Mouse (Mus musculus): ENCODE data around the gene B3gnt2. TPM values are rescaled to one million over a fixed set of nuclear protein-coding genes. Genes with fewer than 3 reads are reported as not detected.

The B3gnt2 gene
- polyA plus RNA-seq, 1 experiment from 2014 or later, result 2.0 TPM

DNA sequence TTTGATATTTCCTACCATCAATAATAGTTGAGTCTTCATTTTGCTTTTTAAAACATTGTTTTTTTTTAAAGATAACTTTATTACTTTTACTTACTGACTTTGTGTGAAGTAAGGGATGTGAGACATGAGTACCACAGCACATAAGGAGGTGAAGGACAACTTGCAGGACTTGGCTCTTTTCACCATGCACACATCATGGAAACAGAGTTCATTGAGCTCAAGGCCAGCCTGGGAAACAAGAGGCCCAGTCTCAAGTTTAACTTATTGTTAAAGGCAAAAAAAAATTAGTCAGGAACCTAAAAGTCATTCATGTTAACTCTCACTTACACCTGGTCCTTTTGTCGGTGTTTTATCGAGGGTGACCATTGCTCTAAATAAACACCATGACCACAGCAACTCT, 137.7 kb downstream of the B3gnt2 start:
- Histone ChIP-seq H3K9ac (ENCODE audit: low read length) (no peak overlapping the region), H3K4me1 (ENCODE audit: control insufficient read depth, insufficient read depth, low read length) (no peaks in the 10 kb centered on the region), H3K4me2 (ENCODE audit: low read depth) (no peak overlapping the region), H3K27ac (ENCODE audit: low read depth, low read length) (no peak overlapping the region), H3K9me3 (ENCODE audit: control insufficient read depth, low read length) (no peaks in the 10 kb centered on the region), H3K4me3 (ENCODE audit: low read depth, low read length) (no peak overlapping the region), H3K27me3 (ENCODE audit: control insufficient read depth, insufficient read depth, low read length) (no peaks in the 10 kb centered on the region), H3K36me3 (ENCODE audit: control insufficient read depth, insufficient read depth, low read length) (no peaks in the 10 kb centered on the region)
- no peak for DNase-seq (ENCODE audit: low spot score)
- ATAC-seq (ENCODE audit: insufficient read depth, low FRiP score, low TSS enrichment), result no peak
- 94% methylated on average over 2 of the region's 2 CpGs for WGBS

- H3K36me3 ChIP-seq (ENCODE audit: control insufficient read depth, insufficient read depth, low read length), result no peaks in the 10 kb centered on the region
- WGBS, result 84% methylated on average over 2 of the region's 2 CpGs
- no peak overlapping the region for H3K9ac ChIP-seq (ENCODE audit: low read length)
- ATAC-seq (ENCODE audit: insufficient read depth, low FRiP score, low TSS enrichment) (no peak), DNase-seq (ENCODE audit: low spot score) (no peak)
- no peak overlapping the region for H3K27ac ChIP-seq (ENCODE audit: low read depth, low read length)
- H3K4me3 ChIP-seq (ENCODE audit: low read depth, low read length), result no peak overlapping the region
- H3K4me1 ChIP-seq (ENCODE audit: control insufficient read depth, insufficient read depth, low read length), result no peaks in the 10 kb centered on the region
- H3K4me2 ChIP-seq (ENCODE audit: low read depth), result no peak overlapping the region
- no peaks in the 10 kb centered on the region for H3K9me3 ChIP-seq (ENCODE audit: control insufficient read depth, low read length)
- H3K27me3 ChIP-seq (ENCODE audit: control insufficient read depth, insufficient read depth, low read length), result no peaks in the 10 kb centered on the region
Observed at GRCm38 (mm10) chr11:22720096-22720495, 140.7 kb downstream of the B3gnt2 start.

GRCm38 (mm10) chr11:22719570-22719969, 141.2 kb downstream of the B3gnt2 start:
- 78% methylated on average over 4 of the region's 4 CpGs for WGBS
- DNase-seq (ENCODE audit: low spot score) (no peak), ATAC-seq (ENCODE audit: insufficient read depth, low FRiP score, low TSS enrichment) (no peak)
- no peak overlapping the region for H3K9ac ChIP-seq (ENCODE audit: low read length)
- H3K4me3 ChIP-seq (ENCODE audit: low read depth, low read length), result no peak overlapping the region
- H3K36me3 ChIP-seq (ENCODE audit: control insufficient read depth, insufficient read depth, low read length), result no peaks in the 10 kb centered on the region
- H3K4me1 ChIP-seq (ENCODE audit: control insufficient read depth, insufficient read depth, low read length), result no peaks in the 10 kb centered on the region
- no peak overlapping the region for H3K4me2 ChIP-seq (ENCODE audit: low read depth)
- H3K9me3 ChIP-seq (ENCODE audit: control insufficient read depth, low read length), result no peaks in the 10 kb centered on the region
- H3K27ac ChIP-seq (ENCODE audit: low read depth, low read length), result no peak overlapping the region
- no peaks in the 10 kb centered on the region for H3K27me3 ChIP-seq (ENCODE audit: control insufficient read depth, insufficient read depth, low read length)

DNA sequence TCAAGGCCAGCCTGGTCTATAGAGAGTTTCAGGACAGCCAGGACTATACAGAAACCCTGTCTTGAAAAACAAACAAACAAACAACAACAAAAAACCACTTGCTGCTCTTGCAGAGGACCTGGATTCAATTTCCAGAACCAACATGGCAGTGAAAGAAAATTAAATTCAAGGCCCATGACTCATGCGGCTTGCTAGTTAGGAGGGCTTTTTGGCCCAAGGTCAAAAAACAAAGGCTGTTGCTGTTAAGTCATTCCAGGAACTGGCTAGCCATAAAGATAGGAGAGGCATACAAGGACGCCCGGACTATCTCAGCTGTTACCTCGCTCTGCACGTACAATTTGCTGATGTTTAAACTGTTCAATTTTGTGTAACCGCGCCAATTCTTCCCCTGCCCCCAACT, 142.7 kb downstream of the B3gnt2 start:
- no peak overlapping the region for H3K9ac ChIP-seq (ENCODE audit: low read length)
- H3K4me3 ChIP-seq (ENCODE audit: low read depth, low read length), result no peak overlapping the region
- no peak for ATAC-seq (ENCODE audit: insufficient read depth, low FRiP score, low TSS enrichment)
- H3K4me1 ChIP-seq (ENCODE audit: control insufficient read depth, insufficient read depth, low read length), result no peaks in the 10 kb centered on the region
- no peak for DNase-seq (ENCODE audit: low spot score)
- H3K9me3 ChIP-seq (ENCODE audit: control insufficient read depth, low read length), result no peaks in the 10 kb centered on the region
- H3K36me3 ChIP-seq (ENCODE audit: control insufficient read depth, insufficient read depth, low read length), result no peaks in the 10 kb centered on the region
- H3K27ac ChIP-seq (ENCODE audit: low read depth, low read length), result no peak overlapping the region
- WGBS, result 93% methylated on average over 7 of the region's 7 CpGs
- H3K27me3 ChIP-seq (ENCODE audit: control insufficient read depth, insufficient read depth, low read length), result no peaks in the 10 kb centered on the region
- no peak overlapping the region for H3K4me2 ChIP-seq (ENCODE audit: low read depth)

DNA sequence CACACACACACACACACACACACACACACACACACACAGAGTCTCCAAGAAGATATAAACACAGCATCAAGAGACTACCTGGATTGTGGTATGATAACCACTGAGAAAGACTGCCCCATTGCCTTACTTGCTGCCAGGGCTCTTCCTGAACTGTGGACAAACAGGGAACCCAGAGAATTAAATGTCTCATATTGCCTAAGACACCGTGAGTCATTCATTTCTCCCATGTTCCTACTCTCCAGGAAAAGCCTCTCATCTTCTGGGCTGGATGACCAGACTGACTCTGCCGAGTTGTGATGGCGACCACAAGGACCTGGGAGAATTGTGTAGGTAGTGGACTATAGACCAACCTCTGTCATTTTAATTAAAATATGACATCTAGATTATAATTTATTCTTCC, 149.4 kb downstream of the B3gnt2 start:
- no peaks in the 10 kb centered on the region for H3K27me3 ChIP-seq (ENCODE audit: control insufficient read depth, insufficient read depth, low read length)
- no peak overlapping the region for H3K4me2 ChIP-seq (ENCODE audit: low read depth)
- DNase-seq (ENCODE audit: low spot score) (no peak), ATAC-seq (ENCODE audit: insufficient read depth, low FRiP score, low TSS enrichment) (no peak)
- 94% methylated on average over 3 of the region's 3 CpGs for WGBS
- no peaks in the 10 kb centered on the region for H3K9me3 ChIP-seq (ENCODE audit: control insufficient read depth, low read length)
- no peak overlapping the region for H3K9ac ChIP-seq (ENCODE audit: low read length)
- H3K36me3 ChIP-seq (ENCODE audit: control insufficient read depth, insufficient read depth, low read length), result no peaks in the 10 kb centered on the region
- H3K4me3 ChIP-seq (ENCODE audit: low read depth, low read length), result no peak overlapping the region
- H3K4me1 ChIP-seq (ENCODE audit: control insufficient read depth, insufficient read depth, low read length), result no peaks in the 10 kb centered on the region
- H3K27ac ChIP-seq (ENCODE audit: low read depth, low read length), result no peak overlapping the region

DNA sequence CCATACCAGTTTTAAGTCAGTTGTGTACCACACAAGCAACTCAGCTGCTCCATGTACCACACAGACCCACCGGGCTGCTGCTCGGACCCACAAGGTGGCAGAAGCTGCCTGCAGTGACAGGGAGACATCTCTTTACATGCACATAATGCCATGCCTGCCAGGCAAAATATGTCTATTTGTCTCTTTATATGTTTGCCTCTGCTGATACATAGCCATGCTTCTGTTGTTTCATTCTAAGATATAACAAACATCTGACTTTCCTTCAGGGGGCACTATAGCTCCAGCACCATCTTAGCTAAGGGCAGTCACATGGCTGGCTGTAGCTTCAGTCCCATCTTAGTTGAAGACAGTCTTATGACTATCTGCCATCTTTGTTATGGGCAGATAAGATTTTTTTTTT, 150.2 kb downstream of the B3gnt2 start:
- Histone ChIP-seq H3K4me1 (ENCODE audit: control insufficient read depth, insufficient read depth, low read length) (no peaks in the 10 kb centered on the region), H3K27me3 (ENCODE audit: control insufficient read depth, insufficient read depth, low read length) (no peaks in the 10 kb centered on the region), H3K36me3 (ENCODE audit: control insufficient read depth, insufficient read depth, low read length) (no peaks in the 10 kb centered on the region), H3K9ac (ENCODE audit: low read length) (no peak overlapping the region), H3K27ac (ENCODE audit: low read depth, low read length) (no peak overlapping the region), H3K4me3 (ENCODE audit: low read depth, low read length) (no peak overlapping the region), H3K9me3 (ENCODE audit: control insufficient read depth, low read length) (no peaks in the 10 kb centered on the region), H3K4me2 (ENCODE audit: low read depth) (no peak overlapping the region)
- WGBS, result 97% methylated on average over 2 of the region's 2 CpGs
- DNase-seq (ENCODE audit: low spot score) (peak; percentile 27), ATAC-seq (ENCODE audit: insufficient read depth, low FRiP score, low TSS enrichment) (no peak; the same call in 1 of the 2 replicates)

Other genes starting within 250 kb of the B3gnt2 start
- 4.8 and 5.2 TPM in 2 replicates for gene Zrsr1, start 111.0 kb upstream of the B3gnt2 start, polyA plus RNA-seq (2014; fragmentation: Nextera tagmentation; extraction: Ambion mirVana)
- 5.7 and 5.9 TPM in 2 replicates for gene Gm28048, start 121.1 kb upstream of the B3gnt2 start, polyA plus RNA-seq (2014; fragmentation: Nextera tagmentation; extraction: Ambion mirVana)
- gene Commd1, start 121.4 kb upstream of the B3gnt2 start, polyA plus RNA-seq (2014; fragmentation: Nextera tagmentation; extraction: Ambion mirVana), result 371 and 372 TPM in 2 replicates
- gene Cct4, start 129.6 kb upstream of the B3gnt2 start, polyA plus RNA-seq (2014; fragmentation: Nextera tagmentation; extraction: Ambion mirVana), result 435 and 451 TPM in 2 replicates
- gene Fam161a, start 146.6 kb upstream of the B3gnt2 start, polyA plus RNA-seq (2014; fragmentation: Nextera tagmentation; extraction: Ambion mirVana), result 3.1 and 3.8 TPM in 2 replicates